Mouse (Mus musculus) midbrain, embryonic 16.5 days (tissue): ENCODE data around the gene Xpnpep2. TPM values are rescaled to one million over a fixed set of nuclear protein-coding genes. Genes with fewer than 3 reads are reported as not detected.

Experiments
- ATAC-seq: fragments of 200-750 bp; cut with Nextera tagmentation; 2 replicates; pipeline ENCODE4 v1.8.0; 2017; ENCODE audit warnings: moderate TSS enrichment
- H3K27ac ChIP-seq: fragments of 300-500 bp; sonication (generic); 2 replicates; pipeline ENCODE4 v1.5.1; 2014; ENCODE audit warnings: mild to moderate bottlenecking, low read length, mixed read lengths
- H3K27me3 ChIP-seq: fragments of 300-500 bp; sonication (generic); 2 replicates; pipeline ENCODE4 v1.6.1; 2014; ENCODE audit warnings: low read depth, low read length, mixed read lengths; ENCODE audit not compliant: control insufficient read depth, insufficient read depth
- H3K36me3 ChIP-seq: fragments of 300-500 bp; sonication (generic); 2 replicates; pipeline ENCODE4 v1.6.1; 2014; ENCODE audit warnings: mild to moderate bottlenecking, low read length, moderate library complexity, mixed read lengths; ENCODE audit not compliant: control insufficient read depth, insufficient read depth
- H3K4me1 ChIP-seq: fragments of 300-500 bp; sonication (generic); 2 replicates; pipeline ENCODE4 v1.6.1; 2014; ENCODE audit warnings: mild to moderate bottlenecking, low read length, mixed read lengths; ENCODE audit not compliant: control insufficient read depth, insufficient read depth
- H3K4me2 ChIP-seq: fragments of 300-500 bp; sonication (generic); 2 replicates; pipeline ENCODE4 v1.6.1; 2014; ENCODE audit warnings: mild to moderate bottlenecking, low read length, mixed read lengths
- H3K4me3 ChIP-seq: fragments of 300-500 bp; sonication (generic); 2 replicates; pipeline ENCODE4 v1.5.1; 2014; ENCODE audit warnings: low read depth, mild to moderate bottlenecking, low read length, moderate library complexity, mixed read lengths
- H3K9ac ChIP-seq: fragments of 300-500 bp; sonication (generic); 2 replicates; pipeline ENCODE4 v1.6.1; 2014; ENCODE audit warnings: low read depth, low read length, mixed read lengths
- H3K9me3 ChIP-seq: fragments of 300-500 bp; sonication (generic); replicated peaks from 2 replicates; pipeline ENCODE4 v1.6.1; 2014; ENCODE audit warnings: mild to moderate bottlenecking, low read length, mixed read lengths; ENCODE audit not compliant: control insufficient read depth, poor library complexity, severe bottlenecking
- WGBS: fragments of 180-500 bp; shearing (Covaris S2); extraction: QIAGEN DNeasy Blood & Tissue Kit; methylation state at CpG from one replicate; pipeline ENCODE4 v1.1.7; 2014; 5-methylcytosine and 5-hydroxymethylcytosine counted together
- polyA plus RNA-seq: library from polyadenylated mRNA; unstranded; fragments of >200 nt; fragmentation: Nextera tagmentation; extraction: Ambion mirVana; gene quantifications from 2 replicates; pipeline ENCODE4 v1.2.1, GENCODE M21; 2015

Gene Xpnpep2
- polyA plus RNA-seq, 1 experiment from 2014 or later, result 0.84 TPM

GRCm38 (mm10) chrX:48138539-48139275, 30.2 kb downstream of the Xpnpep2 start:
- Histone ChIP-seq H3K4me2 (no peak overlapping the region), H3K4me3 (no peak overlapping the region), H3K4me1 (peaks cover 7% of the 10 kb centered on the region; the same call in 1 of the 2 replicates), H3K27me3 (no peaks in the 10 kb centered on the region), H3K9me3 (no peaks in the 10 kb centered on the region), H3K27ac (no peak overlapping the region), H3K36me3 (no peaks in the 10 kb centered on the region), H3K9ac (no peak overlapping the region)
- ATAC-seq, result peak; percentile 36; the same call in 1 of the 2 replicates
- 54% methylated on average over 7 of the region's 7 CpGs for WGBS

DNA sequence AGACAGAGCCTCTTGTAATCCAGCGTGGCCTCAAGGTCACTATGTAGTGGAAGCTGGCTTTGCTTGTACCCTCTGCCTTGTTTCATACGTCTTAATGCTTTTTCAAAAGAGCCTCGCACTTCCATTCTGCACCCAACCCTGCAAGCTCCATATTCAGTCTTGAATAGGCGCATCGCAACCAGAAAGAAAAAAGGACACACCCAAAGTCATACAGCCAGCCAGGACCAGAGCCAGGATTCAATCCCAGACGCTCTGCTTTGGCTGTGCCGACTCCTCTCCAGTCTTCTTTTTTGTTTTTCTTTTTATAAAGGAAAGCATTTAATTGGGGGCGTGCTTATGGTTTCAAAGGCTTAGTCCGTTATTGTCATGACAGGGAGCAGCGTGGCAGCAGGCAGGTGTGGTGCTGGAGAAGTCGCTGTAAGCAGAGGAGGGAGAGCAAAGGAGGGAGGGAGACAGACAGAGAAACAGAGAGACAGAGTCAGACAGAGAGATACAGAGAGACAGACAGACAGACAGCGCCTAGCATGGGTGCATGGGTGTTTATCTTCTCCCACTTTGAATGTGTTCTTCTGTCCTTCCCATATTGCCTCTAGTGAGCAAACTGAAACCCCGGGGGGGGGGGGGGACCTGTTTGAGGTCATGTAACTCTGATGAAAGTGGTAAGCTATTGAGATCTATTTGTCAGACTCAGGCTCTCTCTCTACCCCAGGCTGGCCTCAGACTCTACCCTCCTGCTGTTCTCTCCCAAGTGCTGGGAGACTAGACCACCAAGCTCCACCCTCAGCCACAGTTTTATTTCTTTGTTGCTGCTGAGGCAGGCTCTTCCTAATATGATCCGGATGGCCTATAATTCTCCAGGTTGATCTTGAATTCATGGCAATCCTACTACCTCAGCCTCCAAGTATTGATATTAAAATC, 31.1 kb downstream of the Xpnpep2 start:
- Histone ChIP-seq H3K27me3 (no peaks in the 10 kb centered on the region), H3K4me2 (no peak overlapping the region), H3K9me3 (no peaks in the 10 kb centered on the region), H3K36me3 (no peaks in the 10 kb centered on the region), H3K9ac (no peak overlapping the region), H3K27ac (no peak overlapping the region), H3K4me3 (no peak overlapping the region), H3K4me1 (peaks cover 7% of the 10 kb centered on the region; the same call in 1 of the 2 replicates)
- 31% methylated on average over 14 of the region's 14 CpGs for WGBS
- ATAC-seq, result no peak

GRCm38 (mm10) chrX:48140286-48140877, 31.9 kb downstream of the Xpnpep2 start:
- 57% methylated on average over 3 of the region's 3 CpGs for WGBS
- Histone ChIP-seq H3K9ac (no peak overlapping the region), H3K9me3 (no peaks in the 10 kb centered on the region), H3K4me3 (no peak overlapping the region), H3K27ac (no peak overlapping the region), H3K27me3 (no peaks in the 10 kb centered on the region), H3K4me1 (peaks cover 7% of the 10 kb centered on the region; the same call in 1 of the 2 replicates), H3K4me2 (no peak overlapping the region), H3K36me3 (no peaks in the 10 kb centered on the region)
- ATAC-seq, result no peak

GRCm38 (mm10) chrX:48141481-48141880, 33.0 kb downstream of the Xpnpep2 start:
- Histone ChIP-seq H3K27ac (no peak overlapping the region), H3K9me3 (no peaks in the 10 kb centered on the region), H3K36me3 (no peaks in the 10 kb centered on the region), H3K27me3 (no peaks in the 10 kb centered on the region), H3K4me2 (no peak overlapping the region), H3K4me3 (no peak overlapping the region), H3K9ac (no peak overlapping the region), H3K4me1 (peaks cover 7% of the 10 kb centered on the region; the same call in 1 of the 2 replicates)
- no peak for ATAC-seq
- 75% methylated on average over 6 of the region's 6 CpGs for WGBS

DNA sequence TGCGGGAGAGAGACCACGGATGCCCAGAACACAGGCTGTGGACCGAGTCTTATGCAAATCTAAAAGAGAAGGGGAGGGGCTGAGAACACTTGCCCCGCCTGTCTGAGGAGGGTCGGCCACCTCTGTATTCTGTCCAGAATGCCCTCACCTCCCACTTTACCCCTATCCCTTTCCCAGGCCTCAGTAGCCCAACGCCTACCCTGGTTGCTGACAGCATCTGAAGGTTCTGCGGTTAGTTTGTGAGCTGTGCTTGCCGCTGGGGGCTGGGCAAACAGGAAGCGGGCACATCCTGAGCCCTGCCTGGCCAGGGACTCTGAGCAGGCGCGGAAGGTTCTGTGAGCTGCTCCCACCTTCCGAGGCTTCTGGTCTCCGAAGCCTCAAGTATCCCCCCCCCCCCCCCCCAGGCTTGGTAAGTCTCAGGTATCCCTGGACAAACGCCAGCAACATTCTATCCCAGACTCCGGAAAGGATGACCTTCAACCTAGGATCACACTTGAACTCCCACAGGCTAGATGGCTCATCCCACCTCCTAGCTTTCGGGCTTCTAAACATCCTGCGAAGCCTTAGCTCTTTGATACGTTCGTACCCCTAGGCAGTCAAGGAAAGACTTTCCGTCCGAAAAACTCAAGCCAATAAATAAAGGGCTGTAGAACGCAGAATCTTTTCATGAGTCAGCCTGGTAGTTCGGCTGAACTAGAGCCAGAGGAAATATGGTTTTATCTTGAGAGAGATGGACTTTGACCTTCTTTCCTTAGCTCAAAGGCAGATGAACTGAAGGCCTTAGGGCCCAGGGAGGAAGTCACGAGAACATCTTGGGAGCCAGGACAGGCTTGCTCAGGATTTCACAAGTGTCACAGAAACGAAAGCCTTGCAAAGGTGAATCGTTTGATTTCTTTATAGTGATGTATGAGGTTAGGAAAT, 35.1 kb downstream of the Xpnpep2 start:
- no peaks in the 10 kb centered on the region for H3K36me3 ChIP-seq
- peaks cover 7% of the 10 kb centered on the region; the same call in 1 of the 2 replicates for H3K4me1 ChIP-seq
- H3K27me3 ChIP-seq, result no peaks in the 10 kb centered on the region
- no peak overlapping the region for H3K27ac ChIP-seq
- ATAC-seq, result no peak
- WGBS, result 56% methylated on average over 24 of the region's 26 CpGs
- H3K9me3 ChIP-seq, result no peaks in the 10 kb centered on the region
- H3K4me3 ChIP-seq, result no peak overlapping the region
- H3K9ac ChIP-seq, result no peak overlapping the region
- H3K4me2 ChIP-seq, result peak overlapping the region; percentile 4; the same call in 1 of the 2 replicates

DNA sequence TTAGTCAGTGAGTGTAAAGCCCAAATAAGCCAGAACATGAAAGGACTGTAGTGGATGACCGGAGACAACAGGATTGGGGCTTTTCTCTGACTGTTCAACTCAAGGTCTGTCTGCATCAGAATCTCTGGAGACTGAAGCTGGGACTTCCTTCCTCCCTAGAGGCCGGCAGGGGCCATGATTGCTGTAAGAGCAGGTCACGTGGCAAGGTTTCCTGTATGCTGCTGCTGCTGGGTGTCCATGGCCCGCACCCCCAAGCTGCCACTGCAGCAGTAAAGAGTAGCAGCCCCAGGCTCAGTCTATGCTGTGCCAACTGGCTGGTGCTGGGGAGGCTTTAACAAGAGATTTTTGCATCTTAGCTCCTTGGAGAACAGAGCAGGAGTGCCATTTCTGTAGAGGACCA, 37.7 kb downstream of the Xpnpep2 start, which contains the start of gene Sash3:
Gene Sash3 (plus strand): TSS at position 175 of the 400 bp plus-strand sequence.
- H3K9me3 ChIP-seq, result no peaks in the 10 kb centered on the region
- WGBS, result 91% methylated on average over 4 of the region's 4 CpGs
- no peak within 1 kb of the TSS for H3K4me3 ChIP-seq
- ATAC-seq, result no peak
- no peak within 1 kb of the TSS for H3K27ac ChIP-seq
- H3K4me1 ChIP-seq, result no peaks in the 10 kb centered on the region
- H3K4me2 ChIP-seq, result no peak within 1 kb of the TSS
- H3K36me3 ChIP-seq, result no peaks in the 10 kb centered on the region
- no peaks in the 10 kb centered on the region for H3K27me3 ChIP-seq
- no peak within 1 kb of the TSS for H3K9ac ChIP-seq

DNA sequence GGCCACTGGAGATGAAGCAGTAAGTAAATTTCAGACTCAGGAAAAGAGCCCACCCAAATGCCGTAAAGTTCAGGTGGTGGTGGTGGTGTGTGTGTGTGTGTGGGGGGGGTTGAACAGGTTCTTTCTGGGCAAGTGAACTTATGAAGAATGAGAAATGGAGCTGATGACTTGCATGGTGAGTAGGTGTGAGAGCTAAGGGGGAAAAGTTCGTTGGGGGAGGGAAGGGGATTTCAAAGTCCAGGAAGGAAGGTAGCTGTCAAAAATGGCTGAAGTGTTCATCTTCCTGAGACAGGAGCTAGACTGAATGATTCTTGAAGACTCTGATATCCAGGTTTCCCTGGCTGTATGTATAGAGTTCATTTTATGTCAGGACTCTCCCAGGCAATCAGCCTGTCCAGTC, 38.7 kb downstream of the Xpnpep2 start:
- 92% methylated on average over 2 of the region's 2 CpGs for WGBS
- no peak for ATAC-seq
- no peaks in the 10 kb centered on the region for H3K9me3 ChIP-seq
- no peaks in the 10 kb centered on the region for H3K4me1 ChIP-seq
- H3K4me3 ChIP-seq, result no peak overlapping the region
- no peaks in the 10 kb centered on the region for H3K27me3 ChIP-seq
- no peaks in the 10 kb centered on the region for H3K36me3 ChIP-seq
- no peak overlapping the region for H3K27ac ChIP-seq
- no peak overlapping the region for H3K4me2 ChIP-seq
- H3K9ac ChIP-seq, result no peak overlapping the region

DNA sequence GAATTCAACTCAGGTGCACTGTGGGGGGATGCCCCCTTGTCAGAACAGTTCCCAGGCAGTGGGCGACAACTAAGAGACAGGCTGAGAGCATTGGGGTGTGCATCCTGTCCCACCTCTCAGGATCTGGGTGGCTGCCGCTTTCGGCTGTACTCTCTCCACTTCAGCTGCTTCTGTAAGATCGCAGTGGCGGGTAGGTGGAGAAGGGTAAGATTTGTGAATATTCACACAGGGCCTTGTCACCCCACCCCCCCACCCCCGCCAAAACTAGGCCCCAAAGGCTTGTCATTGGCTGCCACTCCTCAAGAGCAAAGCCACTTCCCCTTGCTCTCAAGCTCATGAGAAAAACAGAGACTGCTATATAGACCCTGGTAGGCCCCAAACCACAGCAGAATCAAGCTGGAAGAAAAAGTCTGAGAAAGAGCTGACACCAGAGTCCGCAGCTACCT, 39.2 kb downstream of the Xpnpep2 start:
- Histone ChIP-seq H3K9ac (no peak overlapping the region), H3K27ac (no peak overlapping the region), H3K27me3 (no peaks in the 10 kb centered on the region)

More for the DNA sequence above, 39.2 kb downstream of the Xpnpep2 start:
- Histone ChIP-seq H3K4me2 (no peak overlapping the region), H3K9me3 (no peaks in the 10 kb centered on the region), H3K36me3 (no peaks in the 10 kb centered on the region), H3K4me3 (no peak overlapping the region), H3K4me1 (no peaks in the 10 kb centered on the region)
- 87% methylated on average over 7 of the region's 7 CpGs for WGBS
- no peak for ATAC-seq
